Mouse (Mus musculus) bone marrow, adult 2 months (tissue): ENCODE results near the gene Dcst1.

Experiments used
- CTCF ChIP-seq: fragments of 200-500 bp; IDR thresholded peaks from 2 replicates; pipeline ENCODE4 v1.5.1; 2011; ENCODE audit warnings: low read length, control low read depth; ENCODE audit not compliant: control insufficient read depth, insufficient read depth
- POLR2A ChIP-seq: fragments of 200-500 bp; IDR thresholded peaks from 2 replicates; pipeline ENCODE4 v1.6.1; 2011; ENCODE audit warnings: low read depth, mild to moderate bottlenecking, control low read depth, low read length, borderline replicate concordance; ENCODE audit not compliant: control insufficient read depth

GRCm38 (mm10) chr3:89388901-89389740 is 24.1 kb upstream of the Dcst1 start:
- TF ChIP-seq CTCF = no peak
- no peak for TF ChIP-seq POLR2A
